Mouse (Mus musculus): ENCODE measurements around the gene Ephx3. TPM values are rescaled to one million over a fixed set of nuclear protein-coding genes. Genes with fewer than 3 reads are reported as not detected.
A peak's percentile ranks its signal among the peaks of the same experiment; 100 is the strongest.
"Not testable (repeated sequence)": the region's sequence is repeated elsewhere in the genome, so short reads cannot be mapped to it uniquely, and the experiment has no call there.

Ephx3 gene
- polyA plus RNA-seq (2012; rRNA removed) = 0.31 and 0.34 TPM in 2 replicates

DNA sequence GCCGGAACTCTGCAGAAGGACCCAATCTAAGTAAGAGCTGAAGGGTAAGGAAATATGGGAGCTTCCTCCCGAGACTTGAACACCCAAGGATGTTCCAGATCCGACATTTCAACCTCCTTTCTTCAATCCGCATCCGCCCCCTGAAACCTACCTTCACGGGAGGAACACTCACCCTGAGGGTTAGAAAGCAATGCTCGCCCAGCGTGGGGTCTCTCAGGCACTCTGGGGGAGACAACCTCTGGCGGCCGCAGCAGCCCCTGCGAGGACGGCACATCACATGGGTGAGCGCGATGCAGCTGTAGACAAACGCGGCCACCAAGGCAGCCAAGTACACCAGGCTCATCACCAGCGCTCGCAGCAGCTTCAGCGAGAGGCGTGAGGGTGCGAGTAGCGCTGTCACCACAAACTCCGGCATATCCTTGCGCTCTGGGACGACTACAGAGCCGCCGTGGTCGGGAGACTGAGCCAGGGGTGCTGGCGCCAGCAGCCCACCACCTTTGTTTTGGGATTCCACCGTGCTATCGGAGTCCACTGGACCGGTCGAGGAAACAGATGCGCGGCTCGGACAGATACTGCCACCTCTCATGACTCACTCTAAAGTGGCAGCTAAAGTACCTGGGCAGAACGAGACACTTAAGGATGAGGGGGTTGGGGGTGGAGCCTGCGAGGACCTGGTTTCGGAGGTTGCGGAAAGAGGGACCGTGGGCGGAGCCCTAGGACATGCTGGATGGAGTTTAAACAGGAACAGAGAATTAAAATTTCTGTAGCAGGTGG is at the start of gene Ephx3:
Gene Ephx3, minus strand, starts transcription at position 687 of the 774 bp plus-strand sequence.
- DNase-seq (ENCODE audit: low read depth) = peak; percentile 59
- TF ChIP-seq CTCF (IDR thresholded peaks at IDR 0.05; ENCODE audit: borderline replicate concordance, extremely low read depth, insufficient read depth, insufficient read length) (no peak), POLR2A (IDR thresholded peaks at IDR 0.05; ENCODE audit: borderline replicate concordance, extremely low read depth, insufficient read depth, insufficient read length, poor library complexity, severe bottlenecking) (no peak)

DNA sequence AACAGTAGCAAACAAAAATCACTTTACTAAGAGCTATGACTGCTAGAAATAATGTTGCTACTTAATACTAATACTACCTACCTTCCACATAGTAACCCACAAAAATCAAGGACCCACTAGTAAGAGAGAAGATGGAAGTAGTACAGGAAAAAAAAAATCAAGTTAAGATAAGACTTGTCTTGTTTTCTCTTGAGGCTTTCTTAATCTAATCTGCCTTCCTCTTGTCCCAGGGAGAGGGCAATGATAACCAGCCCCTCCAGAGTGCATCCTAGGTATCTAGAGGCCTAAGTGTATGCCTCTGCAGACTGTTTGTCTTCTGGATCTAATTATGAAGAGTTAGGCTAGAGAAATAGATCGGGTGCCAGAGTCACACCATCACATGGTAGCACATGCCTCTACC is 49.2 kb upstream of the Ephx3 start:
- no peak for DNase-seq (ENCODE audit: low read depth)
- TF ChIP-seq POLR2A (IDR thresholded peaks at IDR 0.05; ENCODE audit: borderline replicate concordance, extremely low read depth, insufficient read depth, insufficient read length, poor library complexity, severe bottlenecking) (no peak), CTCF (IDR thresholded peaks at IDR 0.05; ENCODE audit: borderline replicate concordance, extremely low read depth, insufficient read depth, insufficient read length) (no peak)

DNA sequence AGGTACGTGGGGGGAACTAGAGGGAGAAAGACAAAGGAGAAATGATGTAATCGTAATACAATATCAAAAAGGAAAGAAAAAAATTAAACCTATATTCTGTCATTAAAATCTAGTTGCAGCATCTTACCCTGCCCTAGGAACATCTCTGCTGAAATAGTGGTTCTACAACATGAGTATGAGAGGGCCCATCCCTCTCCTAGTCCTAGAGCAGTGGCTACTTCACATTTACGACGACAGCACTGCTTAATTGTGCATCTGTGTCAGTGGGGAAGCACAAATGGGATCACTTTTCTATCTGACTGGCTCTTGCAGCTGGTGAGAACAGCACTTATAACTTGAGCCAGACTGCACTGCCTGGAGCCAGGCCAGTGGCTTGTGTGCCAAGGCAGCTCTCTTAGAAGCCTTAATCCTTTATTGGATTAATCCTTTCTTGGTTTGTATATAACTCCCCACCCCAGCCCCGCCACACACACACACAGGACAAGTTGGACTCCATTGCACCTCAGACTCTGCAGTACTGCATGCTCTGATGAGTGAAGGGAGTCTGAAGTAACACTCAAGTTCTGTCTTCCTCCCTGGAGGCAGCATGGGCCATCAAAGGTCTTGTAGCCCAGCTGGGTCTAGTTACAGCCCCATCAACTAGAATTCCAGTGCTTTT is 46.3 kb upstream of the Ephx3 start:
- no peak for TF ChIP-seq CTCF (IDR thresholded peaks at IDR 0.05; ENCODE audit: borderline replicate concordance, extremely low read depth, insufficient read depth, insufficient read length)
- no peak for TF ChIP-seq POLR2A (IDR thresholded peaks at IDR 0.05; ENCODE audit: borderline replicate concordance, extremely low read depth, insufficient read depth, insufficient read length, poor library complexity, severe bottlenecking)
- peak; percentile 96 for DNase-seq (ENCODE audit: low read depth)

GRCm38 (mm10) chr17:32233174-32233573 is 43.8 kb upstream of the Ephx3 start:
- TF ChIP-seq CTCF (IDR thresholded peaks at IDR 0.05; ENCODE audit: borderline replicate concordance, extremely low read depth, insufficient read depth, insufficient read length) (no peak), POLR2A (IDR thresholded peaks at IDR 0.05; ENCODE audit: borderline replicate concordance, extremely low read depth, insufficient read depth, insufficient read length, poor library complexity, severe bottlenecking) (no peak)
- DNase-seq (ENCODE audit: low read depth) = peak; percentile 62

GRCm38 (mm10) chr17:32229256-32229655 is 39.9 kb upstream of the Ephx3 start:
- no peak for DNase-seq (ENCODE audit: low read depth)
- no peak for TF ChIP-seq POLR2A (IDR thresholded peaks at IDR 0.05; ENCODE audit: borderline replicate concordance, extremely low read depth, insufficient read depth, insufficient read length, poor library complexity, severe bottlenecking)
- TF ChIP-seq CTCF (IDR thresholded peaks at IDR 0.05; ENCODE audit: borderline replicate concordance, extremely low read depth, insufficient read depth, insufficient read length) = no peak

DNA sequence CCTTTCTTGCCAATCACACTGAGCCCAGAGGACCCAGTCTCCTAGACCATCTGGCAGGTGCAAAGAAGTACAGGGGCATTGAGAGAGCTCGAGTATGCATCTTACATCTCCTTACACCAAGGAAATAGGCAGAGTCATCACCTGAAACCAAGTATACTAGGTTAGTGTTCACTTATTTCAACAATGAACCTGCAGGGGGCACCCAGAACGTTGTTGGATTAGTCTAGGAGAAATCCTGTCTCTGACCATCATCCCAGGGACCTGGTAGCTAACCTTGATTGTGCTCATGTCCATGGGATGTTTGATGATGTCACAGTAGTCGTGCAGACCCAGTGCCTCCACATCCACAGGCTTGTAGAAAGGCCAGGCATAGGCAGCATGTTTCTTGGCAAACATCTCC is 31.5 kb upstream of the Ephx3 start:
- TF ChIP-seq CTCF (IDR thresholded peaks at IDR 0.05; ENCODE audit: borderline replicate concordance, extremely low read depth, insufficient read depth, insufficient read length) (no peak), POLR2A (IDR thresholded peaks at IDR 0.05; ENCODE audit: borderline replicate concordance, extremely low read depth, insufficient read depth, insufficient read length, poor library complexity, severe bottlenecking) (no peak)
- no peak for DNase-seq (ENCODE audit: low read depth)

DNA sequence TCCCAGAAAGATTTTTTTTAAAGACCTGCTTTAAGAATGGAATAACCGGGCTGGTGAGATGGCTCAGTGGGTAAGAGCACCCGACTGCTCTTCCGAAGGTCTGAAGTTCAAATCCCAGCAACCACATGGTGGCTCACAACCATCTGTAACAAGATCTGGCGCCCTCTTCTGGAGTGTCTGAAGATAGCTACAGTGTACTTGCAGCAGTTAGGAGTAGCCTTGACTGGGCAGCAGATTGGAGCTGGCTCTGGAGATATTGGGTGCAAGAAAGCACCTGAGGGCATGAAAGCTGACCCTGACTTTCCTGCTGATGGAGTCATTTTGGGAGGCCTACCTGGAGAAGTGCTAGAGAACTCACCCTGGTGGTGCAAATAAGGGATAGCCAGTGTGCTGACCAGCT is 26.2 kb upstream of the Ephx3 start:
- TF ChIP-seq CTCF (IDR thresholded peaks at IDR 0.05; ENCODE audit: borderline replicate concordance, extremely low read depth, insufficient read depth, insufficient read length) = peak; percentile 11; the same call in 1 of the 2 replicates
- not testable (repeated sequence) for DNase-seq (ENCODE audit: low read depth)

GRCm38 (mm10) chr17:32211554-32211953 is 22.2 kb upstream of the Ephx3 start:
- DNase-seq (ENCODE audit: low read depth) = not testable (repeated sequence)

- no peak for TF ChIP-seq POLR2A (IDR thresholded peaks at IDR 0.05; ENCODE audit: borderline replicate concordance, extremely low read depth, insufficient read depth, insufficient read length, poor library complexity, severe bottlenecking)
- TF ChIP-seq CTCF (IDR thresholded peaks at IDR 0.05; ENCODE audit: borderline replicate concordance, extremely low read depth, insufficient read depth, insufficient read length) = peak; percentile 78
- peak; percentile 75 for DNase-seq (ENCODE audit: low read depth)
Observed at GRCm38 (mm10) chr17:32209752-32210151, 20.4 kb upstream of the Ephx3 start.

DNA sequence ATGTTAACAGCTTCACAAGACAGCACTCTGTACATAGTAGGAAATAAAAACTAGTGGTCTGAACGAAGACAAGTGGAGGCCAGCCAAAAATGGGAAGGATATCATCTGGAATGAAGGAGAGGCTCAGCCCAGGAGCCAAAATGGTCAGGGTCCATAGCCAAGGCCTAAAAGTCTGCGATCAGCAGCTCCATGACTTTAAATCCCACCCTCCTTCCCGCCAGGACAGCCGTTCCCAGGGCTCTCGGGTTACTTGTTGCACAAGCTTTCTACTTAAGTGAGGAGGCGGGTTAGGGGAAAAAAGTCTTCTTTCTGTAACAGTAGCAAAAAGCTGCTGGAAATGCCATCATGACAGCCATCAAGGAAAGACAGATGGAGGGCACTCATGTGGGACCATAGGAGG is 19.8 kb upstream of the Ephx3 start:
- DNase-seq (ENCODE audit: low read depth) = peak; percentile 24
- TF ChIP-seq CTCF (IDR thresholded peaks at IDR 0.05; ENCODE audit: borderline replicate concordance, extremely low read depth, insufficient read depth, insufficient read length) = no peak
- TF ChIP-seq POLR2A (IDR thresholded peaks at IDR 0.05; ENCODE audit: borderline replicate concordance, extremely low read depth, insufficient read depth, insufficient read length, poor library complexity, severe bottlenecking) = no peak

- no peak for TF ChIP-seq POLR2A (IDR thresholded peaks at IDR 0.05; ENCODE audit: borderline replicate concordance, extremely low read depth, insufficient read depth, insufficient read length, poor library complexity, severe bottlenecking)
- peak; percentile 20 for DNase-seq (ENCODE audit: low read depth)
Observed at GRCm38 (mm10) chr17:32207586-32208245, 18.4 kb upstream of the Ephx3 start.

GRCm38 (mm10) chr17:32205345-32205744 is 16.0 kb upstream of the Ephx3 start:
- TF ChIP-seq CTCF (IDR thresholded peaks at IDR 0.05; ENCODE audit: borderline replicate concordance, extremely low read depth, insufficient read depth, insufficient read length) = no peak
- TF ChIP-seq POLR2A (IDR thresholded peaks at IDR 0.05; ENCODE audit: borderline replicate concordance, extremely low read depth, insufficient read depth, insufficient read length, poor library complexity, severe bottlenecking) = no peak
- no peak for DNase-seq (ENCODE audit: low read depth)

Measured in brain, embryonic 14.5 days (tissue).